Mouse (Mus musculus) CH12.LX (cell line): ENCODE measurements around the gene Hs3st3b1. TPM values are rescaled to one million over a fixed set of nuclear protein-coding genes. Genes with fewer than 3 reads are reported as not detected.

Experiments
- DNase-seq: peaks from one replicate; pipeline ENCODE4 v3.0.0-alpha.2; 2013; ENCODE audit errors: extremely low read depth
- H3K27ac ChIP-seq: 2 replicates; pipeline ENCODE4 v1.5.1; 2012; ENCODE audit warnings: low read depth, mild to moderate bottlenecking, control low read depth, moderate library complexity; ENCODE audit not compliant: insufficient read depth
- H3K27me3 ChIP-seq: replicated peaks from 2 replicates; pipeline ENCODE3; 2012; ENCODE audit warnings: inconsistent platforms
- H3K36me3 ChIP-seq, 2 experiments: replicated peaks in 1 of 2; 2 replicates each; pipeline versions ENCODE3 to v1.6.1; 2012; ENCODE audit warnings: inconsistent platforms in 1 of 2, low read length in 1 of 2, mild to moderate bottlenecking in 1 of 2, mixed read lengths in 1 of 2, moderate library complexity in 1 of 2; ENCODE audit not compliant: control insufficient read depth in 1 of 2, insufficient read depth in 1 of 2
- H3K4me1 ChIP-seq, 2 experiments: 2 replicates each; pipeline ENCODE4 v1.6.1; 2012; ENCODE audit warnings: inconsistent platforms in 1 of 2, moderate library complexity in 1 of 2; ENCODE audit not compliant: insufficient read depth in 2 of 2, control insufficient read depth in 1 of 2
- H3K4me2 ChIP-seq: 2 replicates; pipeline ENCODE4 v1.6.1; 2012; ENCODE audit warnings: low read depth, mild to moderate bottlenecking, control low read depth; ENCODE audit not compliant: poor library complexity, insufficient read depth, severe bottlenecking
- H3K4me3 ChIP-seq, 3 experiments: fragments of 150-350 bp in 1 of 3; sonication (generic) in 1 of 3; replicated peaks in 1 of 3; 2 replicates each; pipeline versions ENCODE3 to v1.5.1; 2011 to 2012; ENCODE audit warnings: low read depth in 2 of 3, low read length in 2 of 3, mild to moderate bottlenecking in 2 of 3, moderate library complexity in 2 of 3, control low read depth in 1 of 3, improper control_type of control experiment in 1 of 3, inconsistent platforms in 1 of 3, mixed read lengths in 1 of 3; ENCODE audit not compliant: poor library complexity in 1 of 3
- H3K79me2 ChIP-seq: replicated peaks from 2 replicates; pipeline ENCODE4 v1.6.1; 2012; ENCODE audit warnings: mild to moderate bottlenecking, moderate library complexity; ENCODE audit not compliant: control insufficient read depth, poor library complexity, insufficient read depth, severe bottlenecking; ENCODE audit errors: extremely low read depth
- H3K9ac ChIP-seq: 2 replicates; pipeline ENCODE4 v1.6.1; 2012; ENCODE audit warnings: low read depth, mild to moderate bottlenecking, control low read depth, moderate library complexity; ENCODE audit not compliant: insufficient read depth
- H3K9me3 ChIP-seq: replicated peaks from 2 replicates; pipeline ENCODE3; 2012; ENCODE audit warnings: low read length, inconsistent platforms, mixed read lengths
- BHLHE40 ChIP-seq: IDR thresholded peaks from 2 replicates; pipeline ENCODE4 v1.6.1; 2011; ENCODE audit warnings: mild to moderate bottlenecking, low read depth, low read length, improper control_type of control experiment
- CHD1 ChIP-seq: IDR thresholded peaks from 2 replicates; pipeline ENCODE4 v1.6.1; 2012; ENCODE audit warnings: low read depth, low read length, improper control_type of control experiment, inconsistent platforms
- CHD2 ChIP-seq: IDR thresholded peaks from 2 replicates; pipeline ENCODE4 v1.6.1; 2011; ENCODE audit warnings: low read length, improper control_type of control experiment
- CTCF ChIP-seq, 2 experiments: IDR thresholded peaks in 1 of 2; conservative IDR thresholded peaks in 1 of 2; 2 replicates each; pipeline ENCODE4 v1.5.1; 2011 to 2012; ENCODE audit warnings: low read depth in 2 of 2, low read length in 2 of 2, improper control_type of control experiment in 1 of 2, inconsistent platforms in 1 of 2, mild to moderate bottlenecking in 1 of 2, moderate library complexity in 1 of 2
- E2F4 ChIP-seq: IDR thresholded peaks from 2 replicates; pipeline ENCODE4 v1.6.1; 2011; ENCODE audit warnings: low read depth, low read length, improper control_type of control experiment; ENCODE audit not compliant: insufficient replicate concordance
- ELF1 ChIP-seq: IDR thresholded peaks from 2 replicates; pipeline ENCODE4 v1.6.1; 2014; ENCODE audit warnings: low read depth, mild to moderate bottlenecking, inconsistent platforms, low read length, improper control_type of control experiment
- EP300 ChIP-seq: IDR thresholded peaks from 2 replicates; pipeline ENCODE4 v1.6.1; 2011; ENCODE audit warnings: low read length, improper control_type of control experiment
- ETS1 ChIP-seq: conservative IDR thresholded peaks from 2 replicates; pipeline ENCODE4 v1.6.1; 2012; ENCODE audit warnings: low read depth, mild to moderate bottlenecking, inconsistent platforms, low read length, improper control_type of control experiment, moderate library complexity
- GABPA ChIP-seq: IDR thresholded peaks from 2 replicates; pipeline ENCODE4 v1.6.1; 2012; ENCODE audit warnings: low read depth, low read length, improper control_type of control experiment, inconsistent platforms; ENCODE audit not compliant: insufficient replicate concordance
- HCFC1 ChIP-seq: IDR thresholded peaks from 2 replicates; pipeline ENCODE4 v1.6.1; 2012; ENCODE audit warnings: low read depth, mild to moderate bottlenecking, inconsistent platforms, low read length, improper control_type of control experiment
- IRF4 ChIP-seq: IDR thresholded peaks from 2 replicates; pipeline ENCODE4 v1.6.1; 2014; ENCODE audit warnings: low read depth, mild to moderate bottlenecking, inconsistent platforms, low read length, improper control_type of control experiment
- JUND ChIP-seq: conservative IDR thresholded peaks from 2 replicates; pipeline ENCODE4 v1.6.1; 2011; ENCODE audit warnings: low read depth, low read length, improper control_type of control experiment
- MAFK ChIP-seq: IDR thresholded peaks from 2 replicates; pipeline ENCODE4 v1.6.1; 2011; ENCODE audit warnings: low read length, improper control_type of control experiment; ENCODE audit not compliant: insufficient replicate concordance
- MAX ChIP-seq: IDR thresholded peaks from 2 replicates; pipeline ENCODE4 v1.6.1; 2011; ENCODE audit warnings: low read length, improper control_type of control experiment
- MAZ ChIP-seq: IDR thresholded peaks from 2 replicates; pipeline ENCODE4 v1.6.1; 2012; ENCODE audit warnings: low read depth, mild to moderate bottlenecking, inconsistent platforms, low read length, improper control_type of control experiment, moderate library complexity
- MXI1 ChIP-seq: IDR thresholded peaks from 2 replicates; pipeline ENCODE4 v1.6.1; 2011; ENCODE audit warnings: mild to moderate bottlenecking, low read depth, low read length, improper control_type of control experiment
- MYC ChIP-seq: IDR thresholded peaks from 2 replicates; pipeline ENCODE4 v1.6.1; 2011; ENCODE audit warnings: low read depth, mild to moderate bottlenecking, improper control_type of control experiment, low read length
- NRF1 ChIP-seq: IDR thresholded peaks from 2 replicates; pipeline ENCODE4 v1.6.1; 2014; ENCODE audit warnings: low read depth, mild to moderate bottlenecking, inconsistent platforms, low read length, improper control_type of control experiment, moderate library complexity
- PAX5 ChIP-seq: IDR thresholded peaks from 2 replicates; pipeline ENCODE4 v1.6.1; 2012; ENCODE audit warnings: low read length, inconsistent platforms, mixed read lengths
- POLR2A ChIP-seq: IDR thresholded peaks from 2 replicates; pipeline ENCODE4 v1.6.1; 2011; ENCODE audit warnings: low read depth, mild to moderate bottlenecking, improper control_type of control experiment, low read length
- POLR2AphosphoS2 ChIP-seq: IDR thresholded peaks from 2 replicates; pipeline ENCODE4 v1.6.1; 2011; ENCODE audit warnings: low read depth, low read length, improper control_type of control experiment
- SIN3A ChIP-seq: IDR thresholded peaks from 2 replicates; pipeline ENCODE4 v1.6.1; 2012; ENCODE audit warnings: low read length, improper control_type of control experiment, inconsistent platforms
- TBP ChIP-seq: conservative IDR thresholded peaks from 2 replicates; pipeline ENCODE4 v1.6.1; 2011; ENCODE audit warnings: low read depth, low read length, improper control_type of control experiment
- UBTF ChIP-seq: IDR thresholded peaks from 2 replicates; pipeline ENCODE4 v1.6.1; 2012; ENCODE audit warnings: low read depth, mild to moderate bottlenecking, inconsistent platforms, low read length, improper control_type of control experiment, moderate library complexity
- USF2 ChIP-seq: conservative IDR thresholded peaks from 2 replicates; pipeline ENCODE4 v1.6.1; 2011; ENCODE audit warnings: low read depth, low read length, improper control_type of control experiment
- ZC3H11A ChIP-seq: IDR thresholded peaks from 2 replicates; pipeline ENCODE4 v1.6.1; 2012; ENCODE audit warnings: low read depth, mild to moderate bottlenecking, inconsistent platforms, low read length, improper control_type of control experiment
- ZKSCAN1 ChIP-seq: IDR thresholded peaks from 2 replicates; pipeline ENCODE4 v1.6.1; 2012; ENCODE audit warnings: low read depth, inconsistent platforms, low read length, improper control_type of control experiment, borderline replicate concordance
- ZNF384 ChIP-seq: IDR thresholded peaks from 2 replicates; pipeline ENCODE4 v1.6.1; 2012; ENCODE audit warnings: low read depth, low read length, improper control_type of control experiment, inconsistent platforms
- dilution Hi-C: fragments of 300-500 bp; cut with MboI; formaldehyde crosslinking; loops from 2 replicates; pipeline ENCODE4 v1.14.3; 2020; ENCODE audit warnings: low sequenced_read_pairs; ENCODE audit not compliant: extremely low pct_unique_long_range_greater_than_20kb, extremely low pct_ligation_motif_present
- in situ Hi-C: fragments of 300-500 bp; cut with MboI; formaldehyde crosslinking; loops from 3 replicates; pipeline ENCODE4 v1.14.3; 2019; ENCODE audit warnings: low sequenced_read_pairs, low pct_ligation_motif_present, low pct_unique_long_range_greater_than_20kb, mixed read lengths
- polyA plus RNA-seq: library from polyadenylated mRNA; unstranded; fragments of >175 nt; gene quantifications from 2 replicates; pipeline ENCODE4 v1.2.1, GENCODE M21; 2012; ENCODE audit warnings: low read depth; ENCODE audit not compliant: insufficient read length
- total RNA-seq, 2 experiments: library from RNA; depleted of rRNA; stranded (reverse); fragments of 300-350 nt in 1 of 2; fragments of >200 nt in 1 of 2; gene quantifications; 2 replicates each; pipeline ENCODE4 v1.2.3; 2012 to 2014

Gene Hs3st3b1
- total and polyA plus RNA-seq, 3 experiments: 1.1 to 2.0 (median 2.0) TPM

- no peak for TF ChIP-seq ZKSCAN1
- no peak for TF ChIP-seq ELF1
- no peak for TF ChIP-seq ZNF384
- TF ChIP-seq JUND: no peak
- TF ChIP-seq MAFK: no peak
- no peak for TF ChIP-seq USF2
- TF ChIP-seq CHD1: no peak
- TF ChIP-seq MAX: no peak
- no peak for TF ChIP-seq BHLHE40
- TF ChIP-seq GABPA: no peak
- TF ChIP-seq TBP: no peak
- TF ChIP-seq ETS1: no peak
- TF ChIP-seq ZC3H11A: no peak
- no peak for TF ChIP-seq CTCF (conservative IDR thresholded peaks at IDR 0.05 in 1 of 2, IDR thresholded peaks at IDR 0.05 in 1 of 2; ENCODE audit: low read depth in 2 of 2, low read length in 2 of 2)
- no peak for TF ChIP-seq CHD2
- no peak for TF ChIP-seq E2F4
- TF ChIP-seq NRF1: no peak
- Histone ChIP-seq H3K9me3 (no peaks in the 10 kb centered on the region), H3K4me2 (no peak overlapping the region), H3K9ac (no peak overlapping the region), H3K27ac (no peak overlapping the region), H3K4me3 (no peak overlapping the region), H3K36me3 (no peaks in the 10 kb centered on the region), H3K4me1 (peaks cover 2 to 14% of the 10 kb centered on the region in 2 experiments; a peak in 2 of 4 replicates), H3K27me3 (no peaks in the 10 kb centered on the region), H3K79me2 (no peaks in the 10 kb centered on the region)
- DNase-seq: no peak
- dilution Hi-C loops (no loop called here), in situ Hi-C loops (no loop called here)
Measured at GRCm38 (mm10) chr11:63878616-63879015, 43.5 kb downstream of the Hs3st3b1 start.

GRCm38 (mm10) chr11:63862746-63863145 is 59.3 kb downstream of the Hs3st3b1 start:
- Histone ChIP-seq H3K9ac (no peak overlapping the region), H3K27ac (no peak overlapping the region), H3K4me3 (no peak overlapping the region), H3K4me1 (peaks cover 0 to 5% of the 10 kb centered on the region in 2 experiments; a peak in 2 of 4 replicates), H3K9me3 (no peaks in the 10 kb centered on the region), H3K4me2 (no peak overlapping the region), H3K36me3 (no peaks in the 10 kb centered on the region), H3K27me3 (no peaks in the 10 kb centered on the region), H3K79me2 (no peaks in the 10 kb centered on the region)
- no peak for DNase-seq
- dilution Hi-C loops: no loop called here
- in situ Hi-C loops: no loop called here
- TF ChIP-seq MAX (no peak), UBTF (no peak), MAZ (no peak), ELF1 (no peak), CTCF (conservative IDR thresholded peaks at IDR 0.05 in 1 of 2, IDR thresholded peaks at IDR 0.05 in 1 of 2; ENCODE audit: low read depth in 2 of 2, low read length in 2 of 2) (no peak), GABPA (no peak), CHD2 (no peak), USF2 (no peak), ZNF384 (no peak), POLR2AphosphoS2 (no peak), IRF4 (no peak), POLR2A (no peak), EP300 (no peak), SIN3A (no peak), HCFC1 (no peak), BHLHE40 (no peak), MYC (no peak), ETS1 (no peak), PAX5 (no peak), MXI1 (no peak)
